Mouse (Mus musculus) inflammation-experienced regulatory T-cells, adult 6 months (primary cell): ENCODE results near the gene Gpr143. TPM values are rescaled to one million over a fixed set of nuclear protein-coding genes. Genes with fewer than 3 reads are reported as not detected.
"Not testable (repeated sequence)": the region's sequence is repeated elsewhere in the genome, so short reads cannot be mapped to it uniquely, and the experiment has no call there.

Source experiments
- ATAC-seq: one replicate; pipeline ENCODE4 v1.8.0; 2017
- polyA plus RNA-seq, 3 experiments: library from polyadenylated mRNA; unstranded; fragments of 100-300 nt; shearing (Covaris generic); gene quantifications; one replicate each; pipeline ENCODE4 v1.2.1; 2017

Gpr143 gene
- polyA plus RNA-seq: not detected

- no peak for ATAC-seq
Measured at GRCm38 (mm10) chrX:152781720-152782403, at the start of gene Gpr143. Gene Gpr143 (plus strand): TSS chrX:152781921.

GRCm38 (mm10) chrX:152735283-152735682, 46.4 kb upstream of the Gpr143 start:
- no peak for ATAC-seq

GRCm38 (mm10) chrX:152738191-152738590, 43.5 kb upstream of the Gpr143 start:
- ATAC-seq: no peak

- no peak for ATAC-seq
Measured at GRCm38 (mm10) chrX:152738759-152739368, 42.9 kb upstream of the Gpr143 start.

GRCm38 (mm10) chrX:152743642-152744041, 38.1 kb upstream of the Gpr143 start:
- no peak for ATAC-seq

GRCm38 (mm10) chrX:152745925-152746324, 35.8 kb upstream of the Gpr143 start:
- ATAC-seq: no peak

GRCm38 (mm10) chrX:152755819-152756218, 25.9 kb upstream of the Gpr143 start:
- ATAC-seq: no peak

- no peak for ATAC-seq
Measured at GRCm38 (mm10) chrX:152756293-152756692, 25.4 kb upstream of the Gpr143 start.

GRCm38 (mm10) chrX:152762437-152762836, 19.3 kb upstream of the Gpr143 start:
- no peak for ATAC-seq

GRCm38 (mm10) chrX:152762855-152763254, 18.9 kb upstream of the Gpr143 start:
- no peak for ATAC-seq

- ATAC-seq: no peak
Measured at GRCm38 (mm10) chrX:152764171-152764570, 17.6 kb upstream of the Gpr143 start.

- no peak for ATAC-seq
Measured at GRCm38 (mm10) chrX:152768891-152769599, 12.7 kb upstream of the Gpr143 start, which contains the start of gene Shroom2. Gene Shroom2 (minus strand): TSS chrX:152769465.

- ATAC-seq: no peak
Measured at GRCm38 (mm10) chrX:152769600-152770157, 12.0 kb upstream of the Gpr143 start.

- ATAC-seq: no peak
Measured at GRCm38 (mm10) chrX:152788129-152788528, 6.4 kb downstream of the Gpr143 start.

GRCm38 (mm10) chrX:152788611-152789010, 6.9 kb downstream of the Gpr143 start:
- no peak for ATAC-seq

- ATAC-seq: no peak
Measured at GRCm38 (mm10) chrX:152805317-152805716, 23.6 kb downstream of the Gpr143 start.

GRCm38 (mm10) chrX:152813339-152813738, 31.6 kb downstream of the Gpr143 start:
- ATAC-seq: no peak

- no peak for ATAC-seq
Measured at GRCm38 (mm10) chrX:152818996-152819395, 37.3 kb downstream of the Gpr143 start.

GRCm38 (mm10) chrX:152831003-152831550, 49.4 kb downstream of the Gpr143 start:
- not testable (repeated sequence) for ATAC-seq

GRCm38 (mm10) chrX:152834940-152835339, 53.2 kb downstream of the Gpr143 start:
- ATAC-seq: not testable (repeated sequence)

GRCm38 (mm10) chrX:152855076-152855772, 73.5 kb downstream of the Gpr143 start:
- no peak for ATAC-seq
